Mouse (Mus musculus) liver, embryonic 14.5 days (tissue): ENCODE data around the gene H2-Oa. TPM values are rescaled to one million over a fixed set of nuclear protein-coding genes. Genes with fewer than 3 reads are reported as not detected.
A peak's percentile ranks its signal among the peaks of the same experiment; 100 is the strongest.

ENCODE experiments used
- ATAC-seq: fragments of 200-750 bp; cut with Nextera tagmentation; 2 replicates; pipeline ENCODE4 v1.8.0; 2017; ENCODE audit warnings: moderate number of reproducible peaks, mild to moderate bottlenecking, moderate library complexity; ENCODE audit not compliant: insufficient read depth
- DNase-seq, 3 experiments: peaks; one replicate each; pipeline ENCODE4 v3.0.0-alpha.2; 2012 to 2013; ENCODE audit warnings: low read depth in 3 of 3, low spot score in 3 of 3
- H3K27ac ChIP-seq: fragments of 300-500 bp; sonication (generic); 2 replicates; pipeline ENCODE4 v1.5.1; 2014; ENCODE audit warnings: moderate library complexity, mild to moderate bottlenecking, control low read depth, inconsistent platforms
- H3K27me3 ChIP-seq: fragments of 300-500 bp; sonication (generic); 2 replicates; pipeline ENCODE4 v1.6.1; 2014; ENCODE audit warnings: mild to moderate bottlenecking, low read length, moderate library complexity; ENCODE audit not compliant: control insufficient read depth, insufficient read depth
- H3K36me3 ChIP-seq: fragments of 300-500 bp; sonication (generic); replicated peaks from 2 replicates; pipeline ENCODE4 v1.6.1; 2014; ENCODE audit warnings: low read depth; ENCODE audit not compliant: control insufficient read depth, insufficient read depth
- H3K4me1 ChIP-seq, 2 experiments: fragments of 200-500 bp in 1 of 2; fragments of 300-500 bp in 1 of 2; sonication (generic) in 1 of 2; replicated peaks; 2 replicates each; pipeline ENCODE4 v1.6.1; 2012 to 2014; ENCODE audit warnings: antibody characterized with exemption in 1 of 2, inconsistent platforms in 1 of 2, low read length in 1 of 2; ENCODE audit not compliant: control insufficient read depth in 2 of 2, insufficient read depth in 2 of 2
- H3K4me2 ChIP-seq: fragments of 300-500 bp; sonication (generic); 2 replicates; pipeline ENCODE4 v1.6.1; 2014; ENCODE audit warnings: low read depth, mild to moderate bottlenecking, control low read depth, moderate library complexity
- H3K4me3 ChIP-seq, 2 experiments: fragments of 200-500 bp in 1 of 2; fragments of 300-500 bp in 1 of 2; sonication (generic) in 1 of 2; 2 replicates each; pipeline ENCODE4 v1.5.1; 2012 to 2014; ENCODE audit warnings: low read depth in 2 of 2, low read length in 2 of 2, mild to moderate bottlenecking in 2 of 2, control low read depth in 1 of 2, inconsistent platforms in 1 of 2, moderate library complexity in 1 of 2; ENCODE audit not compliant: insufficient read depth in 1 of 2
- H3K9ac ChIP-seq: fragments of 300-500 bp; sonication (generic); replicated peaks from 2 replicates; pipeline ENCODE4 v1.6.1; 2014; ENCODE audit warnings: mild to moderate bottlenecking, control low read depth, moderate library complexity
- H3K9me3 ChIP-seq: fragments of 300-500 bp; sonication (generic); 2 replicates; pipeline ENCODE4 v1.6.1; 2016; ENCODE audit warnings: low read length, mixed read lengths; ENCODE audit not compliant: control insufficient read depth
- CTCF ChIP-seq: IDR thresholded peaks from 2 replicates; pipeline ENCODE4 v1.5.1; 2016; ENCODE audit warnings: antibody characterized with exemption, low read depth, control low read depth
- EP300 ChIP-seq: IDR thresholded peaks from 2 replicates; pipeline ENCODE4 v1.6.1; 2016; ENCODE audit warnings: antibody characterized with exemption, low read depth
- WGBS: fragments of 180-500 bp; shearing (Covaris S2); extraction: QIAGEN DNeasy Blood & Tissue Kit; methylation state at CpG from one replicate; pipeline ENCODE4 v1.1.7; 2014; ENCODE audit not compliant: insufficient replicate concordance; 5-methylcytosine and 5-hydroxymethylcytosine counted together
- polyA plus RNA-seq, 2 experiments: library from polyadenylated mRNA; depleted of rRNA in 1 of 2; stranded (reverse) in 1 of 2; unstranded in 1 of 2; fragments of >200 nt; fragmentation: Nextera tagmentation in 1 of 2; extraction: Ambion mirVana in 1 of 2; gene quantifications; 2 replicates each; pipeline versions ENCODE4 v1.2.1 to v1.2.3; 2012 to 2014

The H2-Oa gene
- polyA plus RNA-seq, 2 experiments: 0.45 to 0.51 TPM

DNA sequence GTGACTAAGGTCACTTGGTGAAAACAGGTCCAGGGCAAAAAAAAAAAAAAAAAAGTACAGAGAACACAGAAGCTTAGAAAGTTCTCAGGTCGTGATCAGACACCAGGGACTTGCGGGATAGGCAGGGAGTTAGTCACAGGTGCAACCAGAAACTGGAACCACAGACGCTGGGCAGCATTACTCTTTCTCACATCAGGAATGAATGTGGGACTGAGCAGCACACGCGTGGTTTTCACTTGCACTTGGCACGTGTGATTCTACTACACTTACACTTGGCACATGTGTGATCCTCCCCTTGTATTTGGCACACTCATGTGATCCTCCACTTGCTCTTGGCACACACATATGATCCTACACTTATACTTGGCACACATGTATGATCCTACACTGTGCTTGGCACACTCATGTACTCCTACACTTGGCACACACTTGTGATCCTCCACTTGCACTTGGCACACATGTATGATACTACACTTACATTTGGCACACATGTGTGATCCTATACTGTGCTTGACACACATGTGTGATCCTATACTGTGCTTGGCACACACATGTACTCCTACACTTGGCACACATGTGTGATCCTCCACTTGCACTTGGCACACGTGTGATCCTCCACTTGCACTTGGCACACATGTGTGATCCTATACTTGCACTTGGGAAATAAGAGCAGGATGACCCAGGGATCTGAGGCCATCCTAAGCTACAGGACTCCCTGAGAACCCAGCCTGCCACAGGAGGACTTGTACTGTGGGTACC, 15.1 kb downstream of the H2-Oa start:
- Histone ChIP-seq H3K4me3 (no peak overlapping the region), H3K4me1 (no peaks in the 10 kb centered on the region), H3K27ac (no peak overlapping the region), H3K4me2 (no peak overlapping the region), H3K27me3 (no peaks in the 10 kb centered on the region), H3K9ac (no peak overlapping the region), H3K36me3 (peaks cover 21% of the 10 kb centered on the region), H3K9me3 (no peaks in the 10 kb centered on the region)
- no peak for DNase-seq
- WGBS: 71% methylated on average over 7 of the region's 7 CpGs
- peak; percentile 24; the same call in 1 of the 2 replicates for ATAC-seq
- TF ChIP-seq EP300 (no peak), CTCF (no peak)

DNA sequence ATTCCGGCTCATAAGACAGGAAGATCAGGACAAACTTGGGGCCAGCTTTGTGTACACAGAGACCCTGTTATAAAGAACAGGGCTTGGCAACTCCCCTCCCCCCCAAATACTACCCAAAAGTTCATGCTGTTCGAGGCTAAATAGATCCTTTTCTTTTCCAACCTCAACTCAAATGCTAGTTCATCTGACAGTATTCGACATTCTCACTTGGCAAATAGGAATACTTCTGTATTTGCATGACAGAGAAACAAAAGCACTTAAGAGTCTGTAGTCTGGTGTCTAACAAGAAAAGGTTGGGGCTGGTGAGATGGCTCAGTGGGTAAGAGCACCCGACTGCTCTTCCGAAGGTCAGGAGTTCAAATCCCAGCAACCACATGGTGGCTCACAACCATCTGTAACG, 16.3 kb downstream of the H2-Oa start:
- Histone ChIP-seq H3K4me3 (no peak overlapping the region), H3K27ac (no peak overlapping the region), H3K36me3 (peaks cover 33% of the 10 kb centered on the region), H3K9me3 (no peaks in the 10 kb centered on the region), H3K4me1 (no peaks in the 10 kb centered on the region), H3K27me3 (no peaks in the 10 kb centered on the region), H3K9ac (no peak overlapping the region), H3K4me2 (no peak overlapping the region)
- ATAC-seq: no peak
- TF ChIP-seq CTCF: no peak
- no peak for TF ChIP-seq EP300
- WGBS: 82% methylated on average over 5 of the region's 6 CpGs
- no peak for DNase-seq

- TF ChIP-seq EP300 (no peak), CTCF (peak; percentile 41; the same call in 1 of the 2 replicates)
- no peak overlapping the region for H3K4me3 ChIP-seq
- DNase-seq (no peak), ATAC-seq (no peak)
- H3K4me2 ChIP-seq: no peak overlapping the region
- H3K4me1 ChIP-seq: no peaks in the 10 kb centered on the region
- H3K9ac ChIP-seq: no peak overlapping the region
- WGBS: 73% methylated on average over 14 of the region's 14 CpGs
- peaks cover 40% of the 10 kb centered on the region for H3K36me3 ChIP-seq
- H3K27ac ChIP-seq: no peak overlapping the region
- H3K27me3 ChIP-seq: no peaks in the 10 kb centered on the region
- H3K9me3 ChIP-seq: no peaks in the 10 kb centered on the region
Measured at GRCm38 (mm10) chr17:34109038-34109805, 17.1 kb downstream of the H2-Oa start.

GRCm38 (mm10) chr17:34109806-34110195, 17.7 kb downstream of the H2-Oa start:
- Histone ChIP-seq H3K27ac (no peak overlapping the region), H3K4me3 (no peak overlapping the region), H3K36me3 (peaks cover 46% of the 10 kb centered on the region), H3K27me3 (no peaks in the 10 kb centered on the region), H3K4me2 (no peak overlapping the region), H3K9ac (no peak overlapping the region), H3K9me3 (no peaks in the 10 kb centered on the region), H3K4me1 (no peaks in the 10 kb centered on the region)
- DNase-seq (no peak), ATAC-seq (0 out of 2 replicates have a peak, but pooled peaks have one; percentile 14)
- 61% methylated on average over 3 of the region's 3 CpGs for WGBS
- no peak for TF ChIP-seq CTCF
- no peak for TF ChIP-seq EP300

GRCm38 (mm10) chr17:34110309-34110708, 18.2 kb downstream of the H2-Oa start:
- DNase-seq (no peak), ATAC-seq (no peak)
- no peak overlapping the region for H3K27ac ChIP-seq
- H3K36me3 ChIP-seq: peaks cover 51% of the 10 kb centered on the region
- no peak overlapping the region for H3K4me3 ChIP-seq
- no peaks in the 10 kb centered on the region for H3K27me3 ChIP-seq
- no peaks in the 10 kb centered on the region for H3K4me1 ChIP-seq
- no peaks in the 10 kb centered on the region for H3K9me3 ChIP-seq
- H3K4me2 ChIP-seq: no peak overlapping the region
- no peak for TF ChIP-seq EP300
- TF ChIP-seq CTCF: no peak
- WGBS: 75% methylated on average over 8 of the region's 8 CpGs
- H3K9ac ChIP-seq: no peak overlapping the region
